Mouse (Mus musculus) urinary bladder, postnatal 4 days (tissue): ENCODE data around the gene Adap2.
"Not testable (repeated sequence)": the region's sequence is repeated elsewhere in the genome, so short reads cannot be mapped to it uniquely, and the experiment has no call there.

Experiments
- DNase-seq, 2 experiments: peaks; one replicate each; pipeline ENCODE4 v3.0.0; 2021 to 2022; ENCODE audit warnings: low spot score in 2 of 2

Adap2 gene

GRCm38 (mm10) chr11:80161041-80161440, 7.1 kb downstream of the Adap2 start:
- no peak for DNase-seq

GRCm38 (mm10) chr11:80163362-80164116, 9.6 kb downstream of the Adap2 start:
- no peak for DNase-seq

- DNase-seq = no peak
Observed at GRCm38 (mm10) chr11:80164224-80164623, 10.3 kb downstream of the Adap2 start.

GRCm38 (mm10) chr11:80168121-80168520, 14.2 kb downstream of the Adap2 start:
- no peak for DNase-seq

GRCm38 (mm10) chr11:80168611-80169249, 14.8 kb downstream of the Adap2 start:
- DNase-seq = no peak

- DNase-seq = no peak
Observed at GRCm38 (mm10) chr11:80169629-80170028, 15.7 kb downstream of the Adap2 start.

GRCm38 (mm10) chr11:80170351-80170750, 16.4 kb downstream of the Adap2 start:
- DNase-seq = no peak

- no peak for DNase-seq
Observed at GRCm38 (mm10) chr11:80171884-80172283, 18.0 kb downstream of the Adap2 start.

GRCm38 (mm10) chr11:80173963-80174670, 20.2 kb downstream of the Adap2 start:
- DNase-seq = no peak

GRCm38 (mm10) chr11:80176911-80177895, 23.3 kb downstream of the Adap2 start:
- no peak for DNase-seq

GRCm38 (mm10) chr11:80178316-80178715, 24.4 kb downstream of the Adap2 start:
- DNase-seq = no peak

- DNase-seq = no peak
Observed at GRCm38 (mm10) chr11:80181021-80181749, 27.3 kb downstream of the Adap2 start.

- DNase-seq = not testable (repeated sequence)
Observed at GRCm38 (mm10) chr11:80183054-80183704, 29.3 kb downstream of the Adap2 start.

GRCm38 (mm10) chr11:80183705-80184255, 29.9 kb downstream of the Adap2 start, which contains the start of gene Rnf135:
Gene Rnf135 (plus strand): TSS chr11:80183851.
- DNase-seq = peak; percentile 88 to 94

- DNase-seq = no peak
Observed at GRCm38 (mm10) chr11:80184531-80185071, 30.7 kb downstream of the Adap2 start.

- not testable (repeated sequence) for DNase-seq
Observed at GRCm38 (mm10) chr11:80185441-80185976, 31.6 kb downstream of the Adap2 start.

GRCm38 (mm10) chr11:80190280-80190679, 36.4 kb downstream of the Adap2 start:
- DNase-seq = no peak

- DNase-seq = no peak
Observed at GRCm38 (mm10) chr11:80193827-80194226, 39.9 kb downstream of the Adap2 start.

- DNase-seq = no peak
Observed at GRCm38 (mm10) chr11:80196351-80196750, 42.4 kb downstream of the Adap2 start.
